Mouse (Mus musculus) R1 (cell line): ENCODE results near the gene Cd82.

ENCODE experiments used
- DNase-seq: peaks from one replicate; pipeline ENCODE4 v3.0.0-alpha.2; 2018; ENCODE audit warnings: low read depth, low spot score

Cd82 gene

DNA sequence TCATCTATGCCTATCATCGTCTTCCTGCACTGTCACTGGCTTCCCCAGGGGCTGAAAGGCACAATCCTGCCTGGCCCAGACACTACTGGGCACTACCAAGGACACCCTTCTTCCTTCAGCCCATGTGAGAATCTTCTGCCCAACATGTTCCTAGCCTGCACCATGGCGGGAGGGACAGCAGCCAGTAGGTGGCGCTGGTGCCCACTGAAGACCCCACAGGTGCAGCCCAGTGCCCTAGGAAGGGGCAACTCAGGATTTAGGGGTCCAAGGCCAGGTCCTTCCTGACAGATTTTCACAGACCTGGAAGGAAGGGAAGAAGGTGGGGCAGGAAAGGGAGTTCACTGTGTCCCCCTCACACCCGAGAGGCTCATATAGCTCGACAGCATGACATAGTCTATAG, 47.7 kb downstream of the Cd82 start:
- peak; percentile 37 for DNase-seq

DNA sequence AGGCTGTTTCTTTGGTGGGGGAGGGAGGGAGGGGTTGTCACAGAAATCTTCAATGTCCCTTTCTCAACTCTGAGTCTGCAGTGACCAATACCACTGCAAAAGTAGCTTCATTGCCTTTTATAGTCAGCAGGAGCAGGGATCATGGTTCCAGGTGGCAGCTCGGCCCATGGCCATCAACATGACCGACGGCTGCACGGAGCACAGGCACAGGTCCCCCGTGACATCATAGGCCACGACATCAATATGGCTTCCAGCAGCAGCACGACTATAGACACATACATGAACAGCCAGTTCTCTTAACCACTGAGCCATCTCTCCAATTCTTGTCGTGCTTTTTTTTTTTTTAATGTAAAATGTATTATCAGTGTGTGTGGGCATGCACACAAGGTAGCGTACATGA, 48.8 kb downstream of the Cd82 start:
- DNase-seq, result no peak

DNA sequence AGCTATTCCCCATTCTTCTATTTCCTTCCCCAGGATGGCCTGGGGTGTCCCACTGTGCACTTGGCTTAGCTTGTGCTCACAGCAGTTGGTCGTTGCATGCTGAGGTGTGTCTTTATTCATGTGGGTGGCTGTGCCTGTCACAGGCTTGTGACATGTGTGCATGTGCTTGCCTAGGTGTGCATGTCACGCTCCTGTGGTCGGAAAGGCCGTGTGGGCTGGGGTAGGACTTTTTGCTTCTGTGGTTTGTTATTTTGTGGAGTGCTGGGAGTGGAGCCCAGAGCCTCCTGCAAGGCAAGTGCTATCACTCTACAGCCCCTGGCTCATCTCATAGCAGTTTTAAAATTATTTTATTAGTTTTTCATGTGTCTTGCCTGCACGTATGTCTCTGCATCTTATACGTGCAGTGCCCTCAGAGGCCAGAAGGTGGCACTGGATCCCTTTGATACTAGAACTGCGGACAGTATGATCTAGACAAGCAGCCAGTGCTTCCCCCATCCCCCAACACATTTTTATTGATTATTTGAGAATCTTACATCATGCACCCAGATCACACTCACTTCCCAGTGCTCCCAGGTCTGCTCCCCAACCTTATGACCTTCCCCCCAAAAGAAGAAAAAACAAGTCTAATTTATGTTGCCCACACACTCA, 49.4 kb downstream of the Cd82 start:
- peak; percentile 59 for DNase-seq

DNA sequence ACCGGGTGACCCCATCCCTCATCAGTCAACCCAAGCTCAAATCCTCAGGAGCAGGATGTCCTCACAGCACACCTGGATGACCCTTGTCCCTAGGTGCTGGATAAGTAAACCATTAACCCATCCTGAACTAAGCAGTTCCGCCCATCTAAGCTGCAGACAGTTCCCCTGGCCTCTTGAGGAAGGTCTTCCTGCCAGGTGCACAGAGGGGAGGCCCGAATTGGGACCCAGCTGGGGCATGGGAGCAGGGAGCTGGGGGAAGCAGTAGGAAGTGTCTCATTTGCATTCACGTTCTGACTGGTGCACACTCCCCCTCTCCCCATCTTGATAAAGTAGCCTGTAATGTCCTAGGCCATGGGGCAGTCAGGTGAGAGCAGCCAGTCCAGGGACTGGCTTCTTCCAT, 50.8 kb downstream of the Cd82 start:
- DNase-seq, result no peak

DNA sequence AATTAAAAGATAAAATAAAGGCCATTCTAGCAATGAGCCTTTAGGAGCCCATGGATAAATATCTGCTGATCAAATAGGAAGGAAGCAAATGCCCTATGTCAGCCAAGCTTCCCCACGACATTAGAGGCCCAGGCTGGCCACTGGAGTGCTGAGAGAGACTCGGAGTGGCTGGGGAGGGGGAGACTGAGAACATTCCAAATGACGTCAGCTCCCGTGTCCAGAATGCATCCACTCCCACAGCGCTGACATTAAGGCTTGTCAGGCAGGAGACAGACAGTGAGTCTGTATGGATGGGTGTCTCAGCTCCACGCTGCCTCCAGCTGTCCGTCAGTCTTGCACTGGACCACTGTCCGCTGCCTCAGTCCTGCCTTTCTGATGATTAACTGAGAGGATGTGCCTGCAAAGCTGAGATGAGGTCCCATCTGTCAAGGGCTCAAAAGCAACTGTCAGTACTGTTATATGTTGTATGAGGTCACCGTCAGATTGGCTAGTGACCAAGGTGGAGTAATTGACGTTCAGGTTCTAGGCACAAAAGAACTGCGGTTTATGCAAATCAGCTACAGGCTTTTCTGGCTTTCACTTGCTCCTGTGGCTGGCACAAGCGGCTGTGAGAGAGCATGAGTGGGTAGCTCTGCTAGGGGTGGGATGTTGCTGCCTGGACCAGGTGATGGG, 51.9 kb downstream of the Cd82 start:
- no peak for DNase-seq

DNA sequence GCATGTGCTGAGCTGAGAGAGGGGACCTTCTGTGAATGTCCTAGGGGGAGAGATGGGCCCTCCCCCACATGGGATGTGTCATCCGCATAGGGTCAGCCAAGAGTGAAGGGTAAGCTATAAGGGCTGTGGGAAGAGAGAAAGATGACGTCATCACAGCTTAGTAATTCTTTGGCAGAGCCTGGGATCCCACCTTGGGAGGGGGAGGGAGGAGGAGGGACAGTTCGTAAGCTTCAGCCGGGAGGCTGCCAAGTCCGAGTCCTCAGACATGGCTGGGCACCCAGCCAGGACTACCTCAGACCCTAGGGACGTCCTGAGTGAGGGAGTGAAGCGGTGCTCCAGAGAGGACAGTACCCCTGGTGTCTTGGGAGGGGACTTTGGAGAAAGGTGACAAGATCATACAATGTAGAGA, 57.9 kb downstream of the Cd82 start:
- DNase-seq, result no peak

DNA sequence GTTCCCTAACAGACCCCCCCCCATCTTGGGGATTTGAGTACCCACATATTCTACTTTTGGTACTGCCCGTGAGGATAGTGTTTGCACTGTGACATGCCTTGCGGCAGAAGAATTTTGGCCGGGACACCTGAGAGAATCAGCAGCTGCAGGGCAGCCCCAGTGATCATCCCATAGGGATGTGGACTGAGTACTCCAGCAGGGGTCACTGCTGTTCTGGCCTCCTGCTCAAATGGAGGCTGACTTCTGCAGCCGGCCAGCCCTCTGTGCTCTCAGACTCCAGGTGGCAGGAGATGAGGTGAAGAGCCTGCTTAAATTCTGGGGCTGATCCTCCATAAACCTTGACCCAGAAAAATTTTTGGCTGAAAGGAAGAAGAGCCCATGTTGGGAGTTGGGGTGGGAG, 58.8 kb downstream of the Cd82 start:
- DNase-seq, result no peak

DNA sequence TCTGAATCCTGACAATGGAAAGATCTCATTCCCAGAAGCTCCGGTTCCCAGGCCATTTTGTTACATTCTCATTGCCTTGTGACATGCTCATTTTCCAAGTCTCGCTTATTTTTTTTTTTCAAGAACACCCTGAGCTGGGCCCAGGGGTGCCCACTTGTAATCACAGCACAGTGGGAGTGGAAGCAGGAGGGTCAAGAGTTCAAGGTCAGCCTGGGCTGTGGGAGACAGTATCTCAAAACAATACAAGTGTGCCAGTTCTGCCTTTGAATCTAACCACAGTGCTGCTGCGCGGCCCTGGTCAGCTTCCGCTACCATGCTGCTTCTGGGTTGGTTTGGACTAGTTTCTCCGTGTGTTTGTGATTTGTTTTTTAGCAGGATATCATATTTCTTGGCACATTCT, 59.7 kb downstream of the Cd82 start:
- DNase-seq, result no peak

DNA sequence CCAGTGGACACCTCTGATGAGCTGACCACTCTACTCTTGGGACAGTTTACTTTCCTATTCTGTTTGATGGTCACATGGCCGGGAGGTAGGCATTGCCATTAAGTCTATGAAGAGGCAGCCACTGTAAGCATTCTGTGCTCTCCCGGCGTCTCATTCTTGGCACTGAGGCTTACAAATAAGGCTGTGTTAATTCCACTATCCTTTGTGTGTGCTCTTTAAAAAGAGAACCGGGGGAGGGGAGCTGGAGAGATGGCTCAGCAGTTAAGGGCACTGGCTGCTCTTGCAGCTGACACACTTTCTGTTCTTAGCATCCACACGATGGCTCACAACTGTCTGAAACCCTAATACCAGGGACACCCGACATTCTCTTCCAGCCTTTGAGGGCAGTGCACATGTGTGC, 71.7 kb downstream of the Cd82 start:
- no peak for DNase-seq

DNA sequence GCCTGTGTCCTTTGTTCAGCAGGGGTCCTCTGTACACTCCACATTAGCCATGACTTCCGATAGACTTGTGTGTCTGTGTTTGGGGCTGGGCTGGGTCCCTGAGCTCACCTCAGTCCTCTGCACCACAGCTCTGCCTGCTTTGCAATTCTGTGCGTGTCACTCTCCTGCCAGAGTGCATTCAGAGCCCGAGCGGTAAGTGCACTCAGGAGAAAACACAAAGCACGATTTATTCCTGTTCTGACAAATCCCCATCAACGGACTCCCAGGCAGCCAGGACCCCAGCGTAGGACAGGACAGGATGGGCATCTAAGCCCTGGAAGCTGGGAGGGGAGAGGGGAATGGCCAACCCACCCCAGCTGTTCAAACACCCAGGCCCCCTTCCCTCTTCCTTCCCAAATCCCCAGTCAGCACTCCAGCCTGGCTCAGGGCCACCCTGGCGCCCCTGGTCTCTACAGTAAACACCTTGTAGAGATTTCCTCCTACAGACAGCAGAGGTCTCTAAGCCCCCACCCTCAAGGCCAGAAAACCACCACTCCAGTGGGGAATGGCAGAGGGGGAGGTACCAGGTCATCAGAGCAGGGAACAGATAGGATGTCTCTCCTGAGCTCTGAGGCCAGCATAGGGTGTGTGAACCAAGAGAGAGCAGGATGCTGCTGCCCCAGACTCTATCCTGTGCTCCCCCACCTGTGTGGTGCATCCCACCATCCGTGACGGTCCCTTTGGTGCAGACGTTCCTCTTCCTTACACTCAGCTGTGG, 72.6 kb downstream of the Cd82 start:
- DNase-seq, result no peak

DNA sequence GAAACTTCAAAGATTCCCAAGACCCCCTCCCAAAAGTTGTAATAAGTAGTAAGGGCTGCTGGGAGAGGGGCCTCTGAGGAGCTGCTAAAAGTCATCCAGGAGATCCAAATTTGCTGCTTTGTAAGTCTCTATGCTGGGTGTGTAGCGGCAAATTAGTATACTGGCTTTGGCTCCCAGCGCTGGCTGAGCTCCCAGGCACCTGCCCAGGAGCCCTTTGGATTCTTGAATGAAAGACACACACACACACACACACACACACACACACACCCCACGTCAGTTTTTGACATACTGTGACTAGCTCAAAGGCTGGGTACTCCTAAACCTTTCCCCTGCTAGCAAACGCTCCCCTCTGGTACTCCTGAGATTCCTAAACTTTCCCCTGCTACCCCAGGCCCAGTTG, 76.0 kb downstream of the Cd82 start:
- no peak for DNase-seq

DNA sequence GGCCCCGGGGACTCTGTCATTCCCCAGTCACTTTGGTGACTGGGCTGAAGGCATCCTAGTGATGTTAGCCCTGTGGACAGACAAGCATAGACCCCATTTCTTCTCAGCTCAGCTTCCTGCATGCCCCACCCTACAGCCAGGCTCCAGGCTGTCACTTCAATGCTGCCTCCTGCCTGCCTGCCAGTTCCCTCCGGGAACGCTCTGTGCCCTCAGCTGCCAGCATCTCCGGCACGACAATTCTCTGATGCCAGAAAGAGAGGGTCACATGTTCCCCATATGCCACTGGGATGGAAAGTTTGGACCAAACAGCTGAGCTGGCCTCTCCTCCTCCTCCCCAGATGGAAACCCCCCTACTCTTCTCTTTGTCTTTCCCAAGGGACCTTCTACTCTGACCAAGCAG, 79.1 kb downstream of the Cd82 start:
- no peak for DNase-seq

DNA sequence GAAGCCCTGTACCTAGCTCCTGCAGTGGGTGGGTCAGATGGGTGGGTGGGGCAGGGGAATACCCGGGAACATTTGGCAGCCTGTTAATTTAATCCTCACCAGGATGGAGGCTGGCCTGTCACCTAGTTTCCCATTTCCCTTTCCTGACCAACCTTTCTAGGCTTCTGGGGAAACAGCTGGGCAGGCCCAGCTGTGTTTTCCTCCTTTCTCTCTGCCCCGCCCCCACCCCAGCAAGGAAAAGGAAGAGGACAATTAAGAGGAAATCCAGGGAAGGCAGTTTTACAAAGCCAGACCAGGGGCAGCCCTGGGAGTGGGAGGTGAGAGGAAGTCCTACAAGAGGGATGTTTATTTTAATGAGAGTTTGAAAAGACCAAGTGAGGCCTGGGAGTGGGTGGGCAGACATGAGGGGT, 82.3 kb downstream of the Cd82 start:
- DNase-seq, result no peak

DNA sequence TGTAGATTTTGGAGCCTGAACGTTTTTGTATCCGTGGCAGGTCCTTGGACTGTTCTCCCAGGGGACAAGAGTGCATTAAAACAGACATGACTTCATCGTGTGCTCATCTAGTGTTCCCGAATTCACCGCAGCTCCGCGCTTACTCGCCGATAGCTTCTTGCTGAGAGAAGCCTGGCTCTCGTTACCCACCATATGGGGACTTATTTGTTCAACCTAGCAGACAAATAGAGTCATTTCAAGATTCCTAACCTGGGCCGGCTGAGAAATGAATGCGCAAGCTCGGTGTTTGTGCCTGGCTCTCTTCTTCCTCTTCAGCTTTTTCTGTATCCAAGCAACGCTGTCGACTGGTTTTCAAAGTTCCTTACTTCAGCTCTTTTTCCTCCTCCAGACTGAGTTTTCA, 85.1 kb downstream of the Cd82 start:
- DNase-seq, result no peak

DNA sequence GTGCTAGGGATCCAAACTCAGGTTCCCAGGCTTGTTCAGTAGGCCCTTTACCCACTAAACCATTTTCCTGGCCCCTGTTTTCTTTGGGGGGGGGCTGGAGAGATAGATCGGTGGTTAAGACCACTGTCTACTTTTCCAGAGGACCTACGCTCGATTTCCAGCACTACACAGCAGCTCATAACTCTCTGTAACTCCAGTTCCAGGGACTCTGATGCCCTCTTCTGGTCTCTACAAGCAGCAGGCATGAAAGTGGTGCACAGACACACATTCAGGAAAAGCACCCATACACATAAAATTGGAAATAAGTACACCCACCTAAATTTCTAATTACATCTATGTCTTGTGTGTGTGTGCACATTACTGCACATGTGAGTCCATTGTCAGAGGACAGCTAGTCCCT, 85.8 kb downstream of the Cd82 start:
- DNase-seq, result no peak

DNA sequence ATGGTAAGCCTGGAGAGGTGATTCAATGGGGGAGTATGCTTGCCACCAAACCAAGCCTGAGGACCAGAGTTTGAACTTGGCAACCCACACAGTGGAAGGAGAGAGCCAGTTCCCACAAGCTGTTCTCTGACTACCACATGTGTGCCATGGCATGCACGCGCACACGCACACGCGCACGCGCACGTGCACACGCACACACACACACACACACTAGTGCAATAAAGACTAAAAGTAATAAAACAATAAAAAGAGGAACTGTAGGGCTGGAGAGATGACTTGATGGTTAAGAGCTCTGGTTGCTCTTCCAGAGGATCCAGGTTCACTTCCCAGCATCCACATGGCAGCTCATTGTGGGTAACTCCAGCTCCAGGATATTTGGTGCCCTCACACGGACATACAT, 90.1 kb downstream of the Cd82 start:
- DNase-seq, result no peak

DNA sequence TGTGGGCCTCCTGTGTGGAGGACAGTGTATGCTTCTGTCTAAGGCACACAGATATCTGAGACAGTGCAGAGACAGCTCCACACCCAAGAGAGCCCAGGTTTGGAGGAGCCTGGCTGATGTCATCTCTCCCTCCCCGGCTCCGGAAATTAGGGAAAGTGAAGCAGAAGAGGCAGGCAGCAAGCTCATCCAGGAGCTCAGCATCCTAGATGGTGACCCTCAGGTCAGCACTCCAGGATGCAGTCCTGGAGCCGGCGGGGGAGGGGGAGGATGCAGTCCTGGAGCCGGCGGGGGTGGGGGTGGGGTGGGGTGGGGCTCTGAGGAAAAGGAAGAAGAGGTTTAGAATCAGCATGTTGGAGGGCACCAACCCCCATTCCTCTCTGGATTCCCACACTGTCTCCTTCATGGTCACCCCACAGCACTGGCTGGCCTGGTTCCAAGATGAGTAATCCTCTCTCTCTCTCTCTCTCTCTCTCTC, 90.8 kb downstream of the Cd82 start:
- DNase-seq, result no peak
